Mouse (Mus musculus) forebrain, embryonic 14.5 days (tissue): ENCODE results near the gene Mall. TPM values are rescaled to one million over a fixed set of nuclear protein-coding genes. Genes with fewer than 3 reads are reported as not detected.

Source experiments
- ATAC-seq: fragments of 200-750 bp; cut with Nextera tagmentation; 2 replicates; pipeline ENCODE4 v1.8.0; 2017; ENCODE audit warnings: mild to moderate bottlenecking, moderate library complexity
- DNase-seq: peaks from one replicate; pipeline ENCODE4 v3.0.0-alpha.2; 2015; ENCODE audit warnings: low spot score
- H3K27ac ChIP-seq: fragments of 300-500 bp; sonication (generic); 2 replicates; pipeline ENCODE4 v1.5.1; 2014; ENCODE audit warnings: low read depth, mild to moderate bottlenecking, control low read depth, low read length, moderate library complexity
- H3K27me3 ChIP-seq: fragments of 300-500 bp; sonication (generic); replicated peaks from 2 replicates; pipeline ENCODE4 v1.6.1; 2014; ENCODE audit warnings: low read length, control low read depth, mixed read lengths; ENCODE audit not compliant: control insufficient read depth, insufficient read depth
- H3K36me3 ChIP-seq: fragments of 300-500 bp; sonication (generic); 2 replicates; pipeline ENCODE4 v1.6.1; 2014; ENCODE audit warnings: low read length, control low read depth; ENCODE audit not compliant: control insufficient read depth, insufficient read depth
- H3K4me1 ChIP-seq: fragments of 300-500 bp; sonication (generic); 2 replicates; pipeline ENCODE4 v1.6.1; 2014; ENCODE audit warnings: antibody characterized with exemption, low read length, control low read depth; ENCODE audit not compliant: control insufficient read depth, insufficient read depth
- H3K4me2 ChIP-seq: fragments of 300-500 bp; sonication (generic); 2 replicates; pipeline ENCODE4 v1.6.1; 2014; ENCODE audit warnings: mild to moderate bottlenecking, control low read depth, low read length
- H3K4me3 ChIP-seq: fragments of 300-500 bp; sonication (generic); 2 replicates; pipeline ENCODE4 v1.5.1; 2014; ENCODE audit warnings: low read depth, low read length, control low read depth
- H3K9ac ChIP-seq: fragments of 300-500 bp; sonication (generic); 2 replicates; pipeline ENCODE4 v1.6.1; 2014; ENCODE audit warnings: mild to moderate bottlenecking, low read length, control low read depth, moderate library complexity
- H3K9me3 ChIP-seq: fragments of 300-500 bp; sonication (generic); replicated peaks from 2 replicates; pipeline ENCODE4 v1.6.1; 2016; ENCODE audit warnings: low read length, control low read depth, mixed read lengths; ENCODE audit not compliant: control insufficient read depth
- WGBS: fragments of 180-500 bp; shearing (Covaris S2); extraction: QIAGEN DNeasy Blood & Tissue Kit; methylation state at CpG from one replicate; pipeline ENCODE4 v1.1.7; 2014; 5-methylcytosine and 5-hydroxymethylcytosine counted together
- polyA plus RNA-seq: library from polyadenylated mRNA; unstranded; fragments of >200 nt; fragmentation: Nextera tagmentation; extraction: Ambion mirVana; gene quantifications from 2 replicates; pipeline ENCODE4 v1.2.1, GENCODE M21; 2014

Mall gene
- polyA plus RNA-seq, 1 experiment from 2014 or later = 0.71 TPM

DNA sequence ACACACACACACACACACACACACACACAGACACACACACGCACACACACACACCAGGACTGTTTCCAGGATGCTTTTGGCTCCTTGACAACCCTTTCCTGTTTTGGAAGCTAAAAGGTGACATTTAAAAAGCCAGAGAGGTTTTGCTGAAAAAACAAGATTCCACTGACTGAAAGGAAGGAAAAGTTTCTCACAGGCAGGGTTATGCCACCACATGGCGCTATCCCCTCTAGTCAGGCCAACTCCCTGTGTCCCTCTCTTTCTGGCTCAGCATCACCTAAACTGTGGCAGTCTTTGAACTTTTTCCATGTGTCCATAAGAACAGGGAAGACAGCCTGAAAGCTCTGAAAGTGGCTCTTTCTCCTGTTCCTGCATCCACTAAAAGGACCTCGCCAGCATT lies 8.2 kb upstream of the Mall start:
- H3K27ac ChIP-seq = no peak overlapping the region
- no peaks in the 10 kb centered on the region for H3K4me1 ChIP-seq
- ATAC-seq = no peak
- H3K4me3 ChIP-seq = no peak overlapping the region
- no peak overlapping the region for H3K9ac ChIP-seq
- 79% methylated on average over 3 of the region's 3 CpGs for WGBS
- H3K27me3 ChIP-seq = no peaks in the 10 kb centered on the region
- no peaks in the 10 kb centered on the region for H3K9me3 ChIP-seq
- no peak overlapping the region for H3K4me2 ChIP-seq
- 0 out of 2 replicates have a peak, but pooled peaks cover 8% of the 10 kb centered on the region for H3K36me3 ChIP-seq
- DNase-seq = no peak

GRCm38 (mm10) chr2:127736631-127737209 lies 7.0 kb upstream of the Mall start:
- ATAC-seq (no peak), DNase-seq (no peak)
- H3K9ac ChIP-seq = no peak overlapping the region
- no peaks in the 10 kb centered on the region for H3K27me3 ChIP-seq
- no peak overlapping the region for H3K27ac ChIP-seq
- H3K4me3 ChIP-seq = no peak overlapping the region
- H3K36me3 ChIP-seq = 0 out of 2 replicates have a peak, but pooled peaks cover 5% of the 10 kb centered on the region
- no peaks in the 10 kb centered on the region for H3K9me3 ChIP-seq
- no peak overlapping the region for H3K4me2 ChIP-seq
- WGBS = 85% methylated on average over 6 of the region's 6 CpGs
- no peaks in the 10 kb centered on the region for H3K4me1 ChIP-seq

DNA sequence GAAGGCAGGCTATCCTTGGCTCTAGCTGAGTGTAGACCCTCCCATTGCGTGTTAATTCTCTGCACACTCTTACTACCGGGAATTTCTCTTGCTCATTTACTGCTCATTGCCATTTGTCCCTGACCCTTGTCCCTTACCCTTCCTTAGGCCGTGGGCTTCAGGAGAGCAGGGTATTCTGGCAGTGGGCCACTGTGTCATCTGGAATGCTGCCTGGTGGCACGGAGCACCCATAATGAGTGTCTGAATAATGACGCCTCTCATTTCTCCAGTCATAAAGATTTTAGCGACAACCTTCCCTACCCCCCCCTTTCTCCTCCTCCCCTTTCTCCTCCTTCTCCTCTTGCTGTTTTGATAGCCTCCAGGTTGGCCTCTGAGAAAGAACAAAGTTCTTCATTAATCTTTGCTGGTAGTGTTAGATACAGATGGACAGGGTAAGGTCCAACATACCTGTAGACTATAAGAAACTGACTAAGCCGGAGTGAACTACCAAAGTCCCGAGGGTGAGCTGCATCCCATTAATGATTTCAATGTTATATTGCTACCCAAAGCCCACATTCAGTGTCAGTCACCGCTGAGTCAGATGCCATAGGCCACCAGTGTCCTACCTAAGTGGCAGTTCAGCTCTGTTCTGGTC lies 5.9 kb upstream of the Mall start:
- H3K4me2 ChIP-seq = no peak overlapping the region
- H3K36me3 ChIP-seq = 0 out of 2 replicates have a peak, but pooled peaks cover under 1% of the 10 kb centered on the region
- DNase-seq (no peak), ATAC-seq (no peak)
- H3K9me3 ChIP-seq = no peaks in the 10 kb centered on the region
- WGBS = 73% methylated on average over 9 of the region's 9 CpGs
- H3K27ac ChIP-seq = no peak overlapping the region
- no peak overlapping the region for H3K4me3 ChIP-seq
- H3K9ac ChIP-seq = no peak overlapping the region
- no peaks in the 10 kb centered on the region for H3K27me3 ChIP-seq
- H3K4me1 ChIP-seq = no peaks in the 10 kb centered on the region

DNA sequence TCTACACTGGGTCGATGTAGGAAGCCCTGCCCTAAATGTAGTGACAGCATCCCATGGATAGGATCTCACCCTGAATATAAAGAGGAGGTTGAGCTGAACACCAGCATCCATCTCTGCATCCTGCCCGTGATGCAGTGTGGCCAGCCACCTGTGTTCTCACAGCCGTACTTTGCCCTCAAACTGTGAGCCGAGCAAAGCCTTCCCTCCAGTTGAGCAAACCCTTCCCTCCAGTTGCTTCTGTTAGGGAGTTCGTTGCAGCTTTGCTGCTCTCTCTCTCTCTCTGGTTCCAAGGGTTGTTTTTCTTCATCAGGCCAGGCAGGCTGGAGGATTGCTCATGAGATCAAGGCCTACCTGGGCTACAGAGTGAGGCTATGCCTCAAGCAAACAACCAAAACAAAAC lies 5.2 kb upstream of the Mall start:
- no peaks in the 10 kb centered on the region for H3K4me1 ChIP-seq
- no peak overlapping the region for H3K4me3 ChIP-seq
- WGBS = 86% methylated on average over 5 of the region's 5 CpGs
- no peaks in the 10 kb centered on the region for H3K27me3 ChIP-seq
- H3K9ac ChIP-seq = no peak overlapping the region
- no peak for ATAC-seq
- H3K4me2 ChIP-seq = no peak overlapping the region
- no peak overlapping the region for H3K27ac ChIP-seq
- no peak for DNase-seq
- no peaks in the 10 kb centered on the region for H3K9me3 ChIP-seq
- no peaks in the 10 kb centered on the region for H3K36me3 ChIP-seq

GRCm38 (mm10) chr2:127730301-127730997 lies 717 bp upstream of the Mall start:
- H3K9me3 ChIP-seq = no peaks in the 10 kb centered on the region
- ATAC-seq (no peak), DNase-seq (no peak)
- H3K9ac ChIP-seq = no peak overlapping the region
- H3K27me3 ChIP-seq = no peaks in the 10 kb centered on the region; the same call in 1 of the 2 replicates
- 53% methylated on average over 7 of the region's 7 CpGs for WGBS
- H3K27ac ChIP-seq = no peak overlapping the region
- H3K36me3 ChIP-seq = no peaks in the 10 kb centered on the region
- H3K4me2 ChIP-seq = no peak overlapping the region
- H3K4me3 ChIP-seq = no peak overlapping the region
- H3K4me1 ChIP-seq = no peaks in the 10 kb centered on the region

- DNase-seq (peak; percentile 7), ATAC-seq (no peak)
- no peak overlapping the region for H3K4me3 ChIP-seq
- H3K36me3 ChIP-seq = no peaks in the 10 kb centered on the region
- no peaks in the 10 kb centered on the region for H3K9me3 ChIP-seq
- no peak overlapping the region for H3K27ac ChIP-seq
- H3K4me1 ChIP-seq = no peaks in the 10 kb centered on the region
- H3K27me3 ChIP-seq = no peaks in the 10 kb centered on the region; the same call in 1 of the 2 replicates
- H3K9ac ChIP-seq = no peak overlapping the region
- H3K4me2 ChIP-seq = no peak overlapping the region
- WGBS = 40% methylated on average over 15 of the region's 15 CpGs
These were observed 876 bp downstream of the Mall start for GRCm38 (mm10) chr2:127728661-127729450.

DNA sequence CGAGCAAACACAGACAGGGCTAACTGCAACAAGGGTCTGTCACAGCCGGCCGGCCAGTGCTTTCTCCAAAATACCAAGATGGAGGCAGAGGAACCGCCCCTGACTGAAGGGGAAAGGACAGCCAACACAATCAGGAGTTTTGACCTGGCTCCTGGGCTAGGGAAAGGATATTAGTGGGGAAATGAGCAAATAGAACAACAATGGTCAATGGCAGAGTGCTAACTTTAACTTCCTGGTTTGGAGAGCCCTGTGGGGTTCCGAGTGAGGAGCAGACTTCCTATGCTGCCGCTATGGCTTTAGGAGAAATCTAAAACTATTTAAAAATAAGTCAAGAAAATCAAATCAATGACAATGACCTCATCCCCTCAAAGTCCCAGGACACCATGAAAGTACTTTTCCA lies 1.6 kb downstream of the Mall start:
- no peak for DNase-seq
- no peak overlapping the region for H3K27ac ChIP-seq

GRCm38 (mm10) chr2:127723193-127723592 lies 6.5 kb downstream of the Mall start:
- Histone ChIP-seq H3K27ac (no peak overlapping the region), H3K4me2 (no peak overlapping the region), H3K9me3 (no peaks in the 10 kb centered on the region), H3K36me3 (no peaks in the 10 kb centered on the region), H3K4me3 (no peak overlapping the region), H3K27me3 (no peaks in the 10 kb centered on the region), H3K4me1 (no peaks in the 10 kb centered on the region), H3K9ac (no peak overlapping the region)
- WGBS = 68% methylated on average over 4 of the region's 4 CpGs
- ATAC-seq (no peak), DNase-seq (no peak)

More for the DNA sequence above, 1.6 kb downstream of the Mall start:
- H3K27me3 ChIP-seq = no peaks in the 10 kb centered on the region; the same call in 1 of the 2 replicates
- H3K4me1 ChIP-seq = no peaks in the 10 kb centered on the region
- H3K9ac ChIP-seq = no peak overlapping the region
- H3K36me3 ChIP-seq = no peaks in the 10 kb centered on the region
- WGBS = 80% methylated on average over 6 of the region's 6 CpGs
- H3K9me3 ChIP-seq = no peaks in the 10 kb centered on the region
- H3K4me3 ChIP-seq = no peak overlapping the region
- ATAC-seq = no peak
- H3K4me2 ChIP-seq = no peak overlapping the region
